Mouse (Mus musculus) CD4-positive, CD25-positive, alpha-beta regulatory T cell, adult 4 months (primary cell): Measurements from ENCODE around the gene Fam72a. TPM values are rescaled to one million over a fixed set of nuclear protein-coding genes. Genes with fewer than 3 reads are reported as not detected.
A peak's percentile ranks its signal among the peaks of the same experiment; 100 is the strongest.

Experiments used
- ATAC-seq: one replicate; pipeline ENCODE4 v1.8.0; 2017
- polyA plus RNA-seq, 2 experiments: library from polyadenylated mRNA; unstranded; fragments of 100-300 nt; shearing (Covaris generic); gene quantifications; one replicate each; pipeline ENCODE4 v1.2.1; 2017

The Fam72a gene
- polyA plus RNA-seq, 2 experiments from 2014 or later: 0.24 to 0.73 TPM

DNA sequence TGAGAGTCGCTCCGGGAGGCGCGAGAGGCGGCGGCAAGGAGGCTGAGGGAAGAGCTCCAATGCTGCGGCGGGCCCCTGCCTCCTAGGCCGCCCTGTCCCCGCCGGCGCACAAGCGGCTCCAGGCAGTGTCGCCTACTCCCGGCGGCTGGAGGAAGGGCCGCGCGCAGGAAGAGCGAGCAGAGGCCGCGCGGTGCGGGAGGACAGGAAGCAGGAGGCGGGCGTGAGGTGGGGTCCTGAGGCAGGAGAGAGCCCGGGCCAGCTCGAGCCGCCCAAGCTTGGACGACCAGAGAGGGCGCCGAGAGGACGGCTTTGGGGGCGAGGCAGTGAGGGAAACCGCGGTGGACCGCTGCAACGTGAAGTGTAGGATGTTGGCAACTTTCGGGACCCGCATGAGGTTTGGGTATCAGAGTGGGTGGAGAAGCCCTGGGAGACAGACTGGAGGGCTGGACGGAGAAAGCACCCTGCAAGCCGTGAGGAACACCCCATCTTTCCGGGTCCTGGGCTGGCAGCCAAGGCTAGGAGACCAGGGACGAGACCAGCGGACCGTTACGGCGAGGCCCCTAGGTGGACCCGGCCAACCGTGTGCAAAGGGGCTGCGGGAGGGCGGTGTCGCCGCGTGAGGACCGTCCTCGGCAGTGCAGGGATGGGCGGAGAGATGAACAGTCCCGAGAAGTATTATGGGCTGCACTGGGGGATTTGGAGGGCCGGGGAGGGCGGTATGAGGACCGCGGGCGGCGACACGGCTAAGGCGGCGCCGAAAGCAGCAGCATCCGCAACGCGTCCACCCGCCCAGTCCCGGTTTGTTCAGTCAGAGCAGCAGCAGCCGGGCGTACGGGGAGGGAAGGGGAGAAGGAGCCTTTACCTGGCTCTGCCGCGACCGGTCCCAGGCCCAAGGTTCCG is 1.1 kb upstream of the Fam72a start:
- peak; percentile 27 for ATAC-seq

DNA sequence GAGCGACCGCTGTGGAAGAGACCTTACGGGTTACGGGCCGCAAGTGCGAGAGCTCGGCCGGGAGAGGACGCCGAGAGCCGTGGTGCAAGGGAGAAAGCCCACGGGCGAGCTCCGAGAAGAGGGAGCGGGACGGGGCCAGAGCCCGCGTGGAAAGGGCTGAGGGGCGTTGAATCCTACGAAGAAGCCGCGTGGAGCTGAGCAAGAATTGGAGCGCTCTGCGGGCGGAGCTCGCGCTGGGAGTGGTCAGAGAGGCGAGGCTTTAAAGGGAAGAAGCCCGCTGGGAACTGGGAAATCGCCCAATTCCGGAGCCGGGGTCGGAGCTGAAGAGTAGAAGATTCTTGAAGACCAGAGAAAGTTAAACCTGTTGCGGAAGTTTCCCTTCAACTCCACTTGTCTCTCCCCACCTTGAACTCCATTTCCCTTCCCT is 391 bp downstream of the Fam72a start:
- no peak for ATAC-seq

DNA sequence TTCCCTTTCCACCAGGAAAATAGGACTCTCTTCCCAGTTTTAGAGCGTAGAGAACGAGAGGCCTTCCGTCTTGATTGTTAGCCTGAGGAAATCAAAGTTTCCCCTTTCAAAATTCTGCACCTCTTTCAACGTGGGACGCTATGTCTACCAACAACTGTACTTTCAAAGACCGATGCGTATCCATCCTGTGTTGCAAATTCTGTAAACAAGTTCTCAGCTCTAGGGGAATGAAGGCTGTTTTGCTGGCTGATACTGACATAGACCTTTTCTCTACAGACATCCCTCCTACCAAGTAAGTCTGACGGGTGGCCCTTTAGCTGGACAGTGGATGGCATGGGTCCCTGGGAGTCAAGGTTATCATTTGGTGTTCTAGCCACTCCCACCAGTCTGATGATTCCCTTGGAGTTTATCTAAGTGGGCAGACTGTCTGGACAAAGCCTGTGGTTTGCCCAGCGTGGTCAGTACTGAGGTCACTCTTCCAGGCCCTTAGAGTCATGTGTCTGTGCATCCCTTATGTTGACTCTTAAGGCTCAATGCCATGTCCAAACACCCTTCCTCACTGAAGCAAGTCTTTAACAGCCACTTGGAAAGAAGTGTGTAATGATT is 961 bp downstream of the Fam72a start:
- no peak for ATAC-seq

DNA sequence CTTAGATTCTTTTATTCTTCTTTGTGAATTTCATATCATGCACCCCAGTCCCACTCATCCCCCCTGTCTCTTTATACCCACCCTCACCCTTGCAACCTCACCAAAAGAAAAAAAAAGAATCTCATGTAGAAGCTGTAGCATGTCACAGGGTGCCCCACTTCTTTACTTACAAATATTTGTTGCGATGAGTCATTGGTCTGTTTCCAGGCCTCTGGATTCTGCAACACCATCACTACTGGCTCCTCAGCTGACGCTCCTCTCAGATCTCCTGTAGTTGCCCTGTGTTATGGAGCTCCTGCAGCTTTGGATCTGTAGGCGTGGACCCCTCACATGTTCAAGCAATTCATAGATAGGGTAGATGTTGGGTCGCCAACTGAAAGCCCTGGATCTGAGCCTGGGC is 12.1 kb downstream of the Fam72a start:
- no peak for ATAC-seq

DNA sequence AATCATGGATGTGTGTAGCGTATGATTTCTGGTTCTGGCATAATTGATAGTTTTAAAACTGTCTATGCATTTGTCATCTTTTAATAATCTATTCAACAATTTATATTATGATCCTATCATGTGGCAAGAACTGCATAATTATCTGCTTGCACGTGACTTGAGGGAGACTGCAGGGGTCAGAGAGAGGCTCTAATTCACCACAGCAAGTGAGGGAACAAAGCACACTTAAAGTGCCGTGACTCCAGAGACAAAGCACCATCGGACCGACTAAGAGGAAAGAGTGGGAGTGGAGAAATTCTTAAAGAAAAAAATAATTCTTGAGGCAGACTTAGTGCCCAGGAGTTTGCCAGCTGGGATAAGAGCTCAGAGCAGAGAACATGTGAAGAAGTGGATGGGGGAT is 13.1 kb downstream of the Fam72a start:
- no peak for ATAC-seq

DNA sequence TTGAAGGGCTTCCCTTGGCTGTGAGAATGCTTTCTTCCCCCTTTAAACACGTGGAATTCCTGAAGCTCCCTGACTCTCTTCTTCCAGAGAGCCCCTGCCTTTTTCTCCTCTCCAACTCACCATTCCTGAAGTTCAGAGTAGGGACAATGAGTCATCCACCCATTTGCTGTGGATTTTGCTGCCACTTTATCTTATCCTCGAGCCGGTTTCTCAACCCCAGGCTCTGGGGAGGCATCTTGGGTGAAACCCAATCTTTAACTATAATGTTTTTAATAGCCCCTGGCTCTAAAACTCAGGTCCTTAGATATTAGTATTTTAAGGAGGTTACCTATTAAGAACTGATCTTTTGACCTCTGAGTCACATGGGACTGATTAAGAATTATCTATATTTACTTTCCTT is 13.7 kb downstream of the Fam72a start:
- ATAC-seq: no peak

DNA sequence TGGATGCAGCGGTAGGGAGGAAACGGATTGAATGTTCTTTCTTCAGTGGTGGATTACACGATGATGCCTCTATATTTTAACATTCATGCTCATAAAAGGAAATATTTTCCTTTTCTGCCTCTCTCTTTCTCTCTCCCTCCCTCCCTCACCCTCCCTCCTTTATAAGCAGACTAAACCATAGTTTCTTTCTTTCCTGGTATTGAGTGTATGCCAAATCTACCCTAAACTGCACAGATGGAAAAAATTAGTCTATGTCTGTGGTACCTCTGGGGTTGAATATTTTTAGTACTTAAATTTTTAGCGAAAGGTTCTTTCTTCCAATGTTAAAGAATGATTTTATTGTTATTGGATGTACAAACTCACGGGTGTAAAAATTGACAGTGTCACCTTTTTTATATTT is 14.2 kb downstream of the Fam72a start:
- ATAC-seq: no peak

DNA sequence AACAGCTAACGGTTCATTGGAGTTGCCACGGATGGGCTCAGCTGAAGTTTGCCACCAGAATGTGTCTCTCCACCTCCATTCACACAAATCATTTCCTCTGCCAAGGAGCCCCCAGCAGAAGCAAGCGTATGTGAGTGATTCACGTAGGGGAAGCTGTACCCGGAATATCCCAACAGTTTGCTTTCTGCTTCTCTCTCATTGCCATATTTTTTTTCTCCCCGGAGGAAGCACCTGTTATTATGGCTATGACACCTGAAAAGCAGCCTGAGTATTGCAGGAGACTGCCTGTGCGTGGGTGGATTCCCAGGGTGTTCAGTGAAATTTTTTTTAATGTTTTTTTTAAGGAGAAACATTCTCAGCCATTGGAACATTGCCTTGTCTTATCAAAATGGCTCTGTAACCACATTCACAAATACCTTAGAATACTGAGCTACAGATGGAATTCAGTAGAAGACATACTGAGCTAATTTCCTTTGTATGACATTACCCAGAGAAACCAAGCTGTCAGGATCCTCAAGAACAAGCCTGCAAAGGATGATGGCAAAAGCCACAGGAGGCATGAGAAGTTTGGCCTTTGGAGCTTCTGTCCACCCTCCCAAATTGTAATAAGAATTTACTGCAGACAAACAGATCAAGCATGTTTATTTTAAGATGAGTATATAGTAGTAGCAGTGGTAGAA is 16.3 kb downstream of the Fam72a start:
- no peak for ATAC-seq

DNA sequence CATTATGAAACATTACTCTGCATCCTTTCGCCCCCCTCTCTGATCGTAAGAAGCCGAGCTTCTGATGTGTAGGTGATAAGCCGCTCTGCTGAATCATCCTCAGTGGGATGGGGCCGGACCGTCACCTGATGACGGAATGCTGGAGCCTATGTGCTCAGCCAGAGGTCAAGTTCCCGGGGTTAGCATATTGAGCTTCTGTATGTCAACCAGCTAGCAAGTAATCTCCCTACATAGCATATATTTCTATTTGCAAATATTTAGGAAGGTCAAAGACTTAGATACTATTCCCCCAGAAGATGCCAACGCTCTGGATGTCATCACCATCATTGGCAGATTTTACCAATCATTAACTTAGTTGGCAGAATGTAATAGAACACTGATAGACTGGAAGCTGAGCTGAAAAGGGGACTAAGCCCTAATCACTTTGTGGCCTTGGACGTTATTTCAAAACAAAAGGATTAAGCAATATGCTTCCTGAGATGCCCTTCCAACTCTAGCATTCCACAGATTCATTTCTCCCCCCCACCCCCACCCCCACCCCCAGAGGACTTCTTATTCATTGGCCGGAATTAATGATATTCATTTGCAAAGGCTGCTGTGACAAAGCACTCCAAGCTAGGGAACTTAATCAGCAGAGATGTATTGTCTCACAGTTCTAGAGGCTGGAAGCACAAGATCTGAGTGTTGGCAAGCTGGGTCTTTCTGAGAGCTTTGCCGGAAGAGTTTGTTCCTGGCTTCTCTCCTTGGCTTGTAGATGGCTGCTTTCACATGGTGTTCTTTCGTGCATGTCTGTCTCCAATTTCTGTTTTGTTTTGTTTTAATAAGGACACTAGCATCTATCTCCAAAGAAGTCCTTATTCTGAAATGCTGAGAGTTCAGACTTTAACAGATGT is 19.3 kb downstream of the Fam72a start:
- no peak for ATAC-seq

DNA sequence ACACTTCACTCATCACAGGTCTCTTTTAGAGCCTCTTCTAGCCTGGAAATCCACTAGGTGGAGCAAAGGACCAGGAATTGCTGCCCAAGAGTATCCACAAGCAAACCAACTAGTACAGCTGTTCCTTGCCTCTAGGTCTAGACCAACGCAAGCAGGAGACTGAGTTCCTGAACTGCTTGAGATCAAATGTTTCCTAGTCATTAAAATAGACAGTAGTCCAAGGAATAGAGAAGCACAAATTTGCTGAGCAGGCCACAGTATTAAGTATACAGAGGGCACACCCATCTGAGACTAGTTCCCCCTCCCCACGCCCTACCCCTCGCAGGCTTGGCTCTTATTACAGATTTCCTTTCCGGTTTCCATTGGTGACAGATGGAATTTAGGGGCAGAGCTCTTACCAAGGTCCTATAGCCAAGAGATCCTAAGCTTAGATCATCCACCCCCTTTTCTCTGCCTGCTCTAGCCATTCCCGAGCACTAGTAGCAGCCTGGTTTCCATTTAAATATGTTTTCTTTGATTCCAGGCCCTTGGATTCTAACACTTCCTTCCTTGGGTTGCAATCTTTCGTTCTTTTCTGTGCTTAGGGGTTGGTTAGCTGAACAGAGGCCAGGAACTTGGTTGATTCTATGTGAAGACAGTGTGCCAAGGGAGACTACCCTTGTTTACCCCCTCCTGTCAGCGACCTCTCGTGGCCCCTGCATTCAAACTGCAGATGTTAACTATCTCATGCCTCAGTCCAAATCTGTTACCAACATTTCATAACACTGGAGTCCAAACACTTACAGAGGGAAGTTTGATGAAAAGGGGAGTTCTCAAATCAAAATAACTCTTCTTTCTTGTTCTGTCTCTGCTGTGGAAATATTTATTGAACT is 21.0 kb downstream of the Fam72a start:
- no peak for ATAC-seq

DNA sequence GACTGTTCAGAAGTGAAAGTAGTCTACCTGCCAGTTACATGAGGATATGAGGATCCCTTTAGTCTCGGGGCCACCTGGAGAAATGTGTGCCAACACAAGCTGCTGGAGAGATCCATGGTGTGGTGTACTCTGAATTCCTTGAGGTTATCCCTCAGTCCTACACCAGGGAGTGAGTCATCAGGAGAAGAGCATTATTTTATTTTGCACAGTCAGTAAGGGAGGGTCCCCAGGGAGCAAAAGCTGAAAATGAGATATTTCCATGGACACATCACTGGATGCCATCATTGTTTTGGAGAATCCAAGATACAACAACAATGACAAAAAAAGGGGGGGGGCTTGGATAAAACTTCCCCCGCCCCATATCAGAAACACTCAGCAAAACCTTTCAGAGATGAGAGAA is 24.3 kb downstream of the Fam72a start:
- ATAC-seq: no peak

DNA sequence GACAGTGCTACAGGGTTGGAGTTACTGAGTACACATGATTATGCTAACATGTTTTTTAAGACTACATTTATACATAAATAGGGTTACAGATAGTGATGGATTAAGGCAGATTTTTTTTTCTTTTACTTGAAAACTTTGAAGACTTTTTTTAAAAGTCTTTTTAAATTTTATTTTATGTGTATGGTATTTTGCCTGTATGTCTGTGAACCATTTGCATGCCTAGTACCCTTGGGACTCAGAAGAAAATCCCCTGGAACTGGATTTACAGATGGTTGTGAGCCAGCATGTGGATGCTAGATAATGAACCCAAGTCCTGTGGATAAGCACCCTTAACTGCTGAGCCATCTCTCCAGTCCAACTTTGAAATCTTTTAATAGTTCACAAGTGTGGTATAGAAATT is 25.7 kb downstream of the Fam72a start:
- ATAC-seq: no peak

DNA sequence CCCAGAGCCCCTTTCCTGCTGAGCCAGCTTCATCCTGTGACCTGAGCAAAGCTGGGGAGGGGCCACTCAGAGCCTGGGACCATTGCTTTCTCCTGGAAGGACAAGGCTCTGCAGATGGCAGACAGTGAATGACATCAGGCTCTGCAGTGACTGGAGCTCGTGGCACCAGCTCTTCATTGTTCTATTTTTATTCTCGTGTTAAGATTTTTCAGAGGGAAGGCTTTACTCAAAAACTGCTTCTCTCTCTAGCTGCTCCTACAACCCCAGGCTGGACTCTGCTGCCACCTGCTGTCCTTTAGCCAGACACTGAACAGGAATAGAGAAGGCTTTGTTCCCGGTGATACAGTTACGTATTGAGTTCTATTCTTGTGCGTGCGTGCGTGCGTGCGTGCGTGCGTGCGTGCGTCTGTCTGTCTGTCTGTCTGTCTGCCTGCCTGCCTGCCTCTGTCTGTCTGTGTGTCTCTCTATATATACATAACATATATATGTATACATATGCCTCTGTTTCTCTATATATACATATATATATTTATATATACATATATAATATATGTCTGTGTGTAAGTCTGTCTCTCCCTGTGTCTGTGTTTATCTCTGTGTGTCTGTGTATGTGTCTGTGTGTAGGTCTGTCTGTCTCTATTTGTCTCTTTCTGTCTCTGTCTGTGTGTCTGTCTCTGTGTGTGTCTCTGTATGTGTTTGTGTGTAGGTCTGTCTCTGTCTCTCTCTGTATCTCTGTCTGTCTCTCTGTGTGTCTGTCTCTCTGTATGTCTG is 27.5 kb downstream of the Fam72a start:
- ATAC-seq: peak; percentile 99

DNA sequence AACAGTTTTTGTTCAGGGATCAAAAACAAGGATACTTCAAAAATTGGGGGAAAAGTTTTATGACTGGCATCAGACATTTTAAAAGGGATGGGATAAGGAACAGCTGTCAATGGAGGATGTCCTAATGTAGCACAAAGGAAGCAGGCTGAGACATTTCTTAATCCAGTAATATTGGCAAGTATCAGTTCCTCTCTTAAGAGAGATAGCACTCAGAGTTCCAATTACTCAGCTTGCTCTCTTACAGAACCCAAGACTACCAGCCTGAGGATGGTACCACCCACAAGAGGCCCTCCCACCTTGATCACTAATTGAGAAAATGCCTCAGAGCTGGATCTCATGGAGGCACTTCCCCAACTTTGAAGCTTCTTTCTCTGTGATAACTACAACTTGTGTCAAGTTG is 32.8 kb downstream of the Fam72a start:
- ATAC-seq: no peak

DNA sequence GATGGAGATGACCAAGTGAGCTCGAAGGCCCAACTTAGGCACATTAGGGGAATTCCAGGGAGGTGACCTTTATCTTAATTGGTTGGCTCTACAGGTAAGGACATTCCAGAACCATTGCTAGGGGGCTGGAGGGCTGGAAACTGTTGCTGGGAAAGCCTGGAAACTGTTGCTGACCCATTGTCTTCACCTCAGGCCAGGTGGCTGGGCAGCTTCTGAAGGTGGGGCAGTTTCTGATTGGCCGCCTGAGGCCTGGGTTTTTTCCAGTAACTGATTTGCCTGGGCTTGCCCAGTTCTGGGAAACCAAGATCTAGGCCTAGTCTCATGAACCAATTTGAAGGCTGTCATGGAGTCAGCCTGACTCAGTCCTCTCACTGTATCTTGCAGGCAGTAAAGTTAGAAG is 34.4 kb downstream of the Fam72a start:
- no peak for ATAC-seq

DNA sequence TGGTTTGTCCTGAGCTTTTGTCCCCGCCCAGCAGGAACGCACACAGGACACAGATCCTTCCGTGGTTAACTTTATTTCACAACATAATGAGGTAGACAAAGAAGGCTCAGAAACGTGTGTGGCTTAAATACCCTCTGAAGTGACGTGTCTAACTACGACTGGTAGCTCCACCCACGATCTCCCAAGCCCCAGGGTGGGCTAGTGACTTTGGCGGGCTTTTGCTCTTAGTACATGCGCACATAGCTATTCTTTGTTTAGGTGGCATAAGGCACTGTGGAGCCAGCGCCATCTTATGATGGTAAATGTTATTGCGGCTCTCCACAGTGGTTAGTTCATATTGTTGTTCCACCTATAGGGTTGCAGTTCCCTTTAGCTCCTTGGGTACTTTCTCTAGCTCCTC is 38.4 kb downstream of the Fam72a start:
- peak; percentile 70 for ATAC-seq

DNA sequence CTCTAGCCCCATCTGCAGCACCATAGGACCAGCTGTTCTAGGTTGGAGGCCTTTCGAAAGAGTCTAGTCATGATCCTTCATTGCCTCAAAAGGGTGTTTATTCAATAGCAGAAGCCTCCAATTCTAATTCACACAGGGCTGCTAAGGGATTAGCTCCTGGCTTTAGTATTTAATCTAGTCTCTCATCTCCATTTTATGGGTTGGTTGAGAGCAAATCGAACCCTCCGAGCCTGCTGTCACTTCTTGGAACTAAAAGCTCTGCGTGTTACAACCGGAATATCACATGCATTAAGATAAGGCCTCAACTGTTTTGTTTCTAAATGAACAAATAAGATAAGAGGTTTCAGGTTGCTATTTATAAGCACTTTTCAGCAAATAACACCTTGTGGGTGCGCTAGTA is 42.0 kb downstream of the Fam72a start:
- ATAC-seq: no peak

DNA sequence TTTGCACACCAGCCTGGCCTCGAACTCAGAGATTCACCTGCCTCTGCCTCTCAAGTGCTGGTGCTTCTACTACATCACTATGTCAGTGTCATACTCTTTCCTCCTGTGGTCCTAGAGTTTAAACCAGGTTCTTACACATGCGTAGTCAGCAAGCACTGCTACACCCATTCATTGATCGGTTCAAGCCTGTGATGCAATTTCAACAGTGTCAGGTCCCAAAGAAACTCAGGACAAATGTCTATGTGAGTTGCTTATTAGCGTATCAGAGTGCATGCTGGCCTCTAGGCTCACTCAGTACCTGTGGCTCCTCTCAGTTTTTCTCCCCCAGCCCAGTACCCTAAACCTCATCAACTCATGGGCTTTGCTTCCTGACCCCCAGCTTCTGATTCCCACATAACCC is 42.7 kb downstream of the Fam72a start:
- no peak for ATAC-seq

DNA sequence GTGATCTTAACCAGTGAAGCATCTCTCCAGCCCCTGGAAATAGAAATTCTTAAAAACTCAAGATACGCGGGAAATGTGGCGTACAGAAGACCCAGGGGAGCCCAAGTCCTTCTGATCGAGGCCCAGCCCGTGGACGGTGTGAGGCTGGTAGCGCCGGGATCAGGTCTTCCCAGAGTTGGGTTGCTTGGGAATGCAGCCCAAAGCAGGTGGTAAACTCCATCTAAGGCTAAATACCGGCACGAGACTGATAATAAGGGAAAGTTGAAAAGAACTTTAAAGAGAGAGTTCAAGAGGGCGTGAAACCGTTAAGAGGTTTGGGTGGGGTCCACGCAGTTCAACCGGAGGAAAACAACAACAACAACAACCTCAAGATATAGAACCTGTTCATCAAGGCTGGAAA is 46.0 kb downstream of the Fam72a start:
- peak; percentile 64 for ATAC-seq

DNA sequence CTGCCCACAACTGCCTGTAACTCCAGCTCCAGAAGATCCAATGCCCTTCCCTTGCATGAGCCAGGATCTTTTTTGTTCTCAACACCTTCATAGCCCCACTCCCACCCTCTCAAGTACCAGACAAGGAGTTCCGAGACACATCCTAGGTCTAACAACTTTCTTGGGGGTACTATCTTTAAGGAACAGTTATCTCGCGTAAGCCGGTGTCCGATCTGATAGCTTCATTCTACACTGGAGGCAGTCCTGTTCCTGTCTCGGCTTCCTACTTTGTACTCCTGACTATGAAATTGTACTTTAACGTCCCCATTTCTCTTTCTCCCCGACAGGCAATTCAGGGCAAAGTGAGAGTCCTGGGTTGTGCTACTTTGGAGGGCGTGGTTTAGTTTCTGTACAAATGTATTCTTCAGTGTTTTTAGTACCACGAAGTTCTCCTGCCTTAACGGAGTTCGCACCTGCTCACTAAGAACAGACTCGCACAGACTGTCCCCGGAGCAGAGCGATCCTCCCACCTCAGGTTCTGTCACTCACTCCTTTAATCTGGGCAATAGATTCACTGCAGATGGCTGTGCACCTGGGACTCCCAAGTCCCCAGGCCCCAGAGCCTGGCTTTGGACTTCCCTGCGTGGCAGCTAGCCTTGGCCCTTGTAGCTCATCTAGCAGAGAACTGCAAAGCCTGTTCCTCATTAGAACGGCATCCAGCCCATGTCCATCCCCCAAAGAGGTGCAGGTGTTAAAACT is 51.4 kb downstream of the Fam72a start:
- no peak for ATAC-seq
